Mouse (Mus musculus) neural tube, embryonic 12.5 days (tissue): ENCODE data around the gene Leng8. TPM values are rescaled to one million over a fixed set of nuclear protein-coding genes. Genes with fewer than 3 reads are reported as not detected.

Source experiments
- ATAC-seq: fragments of 200-750 bp; cut with Nextera tagmentation; 2 replicates; pipeline ENCODE4 v1.8.0; 2017; ENCODE audit warnings: low read depth, mild to moderate bottlenecking, moderate TSS enrichment, moderate library complexity; ENCODE audit not compliant: low FRiP score
- H3K27ac ChIP-seq: fragments of 300-500 bp; sonication (generic); 2 replicates; pipeline ENCODE4 v1.5.1; 2016
- H3K27me3 ChIP-seq: fragments of 300-500 bp; sonication (generic); replicated peaks from 2 replicates; pipeline ENCODE4 v1.6.1; 2016; ENCODE audit warnings: mild to moderate bottlenecking
- H3K36me3 ChIP-seq: fragments of 300-500 bp; sonication (generic); 2 replicates; pipeline ENCODE4 v1.6.1; 2016; ENCODE audit warnings: mild to moderate bottlenecking
- H3K4me1 ChIP-seq: fragments of 300-500 bp; sonication (generic); 2 replicates; pipeline ENCODE4 v1.6.1; 2016
- H3K4me2 ChIP-seq: fragments of 300-500 bp; sonication (generic); replicated peaks from 2 replicates; pipeline ENCODE4 v1.6.1; 2016; ENCODE audit warnings: mild to moderate bottlenecking
- H3K4me3 ChIP-seq: fragments of 300-500 bp; sonication (generic); 2 replicates; pipeline ENCODE4 v1.5.1; 2016
- H3K9ac ChIP-seq: fragments of 300-500 bp; sonication (generic); 2 replicates; pipeline ENCODE4 v1.6.1; 2016; ENCODE audit warnings: mild to moderate bottlenecking
- H3K9me3 ChIP-seq: fragments of 300-500 bp; sonication (generic); 2 replicates; pipeline ENCODE4 v1.6.1; 2016; ENCODE audit warnings: mild to moderate bottlenecking
- WGBS: fragments of 180-500 bp; shearing (Covaris S2); methylation state at CpG from one replicate; pipeline ENCODE4 v1.1.7; 2016; 5-methylcytosine and 5-hydroxymethylcytosine counted together
- polyA plus RNA-seq: library from polyadenylated mRNA; unstranded; fragments of >200 nt; fragmentation: Nextera tagmentation; extraction: Ambion mirVana; gene quantifications from 2 replicates; pipeline ENCODE4 v1.2.1, GENCODE M21; 2016

Gene Leng8
- polyA plus RNA-seq, result 92.7 and 110 TPM in 2 replicates

DNA sequence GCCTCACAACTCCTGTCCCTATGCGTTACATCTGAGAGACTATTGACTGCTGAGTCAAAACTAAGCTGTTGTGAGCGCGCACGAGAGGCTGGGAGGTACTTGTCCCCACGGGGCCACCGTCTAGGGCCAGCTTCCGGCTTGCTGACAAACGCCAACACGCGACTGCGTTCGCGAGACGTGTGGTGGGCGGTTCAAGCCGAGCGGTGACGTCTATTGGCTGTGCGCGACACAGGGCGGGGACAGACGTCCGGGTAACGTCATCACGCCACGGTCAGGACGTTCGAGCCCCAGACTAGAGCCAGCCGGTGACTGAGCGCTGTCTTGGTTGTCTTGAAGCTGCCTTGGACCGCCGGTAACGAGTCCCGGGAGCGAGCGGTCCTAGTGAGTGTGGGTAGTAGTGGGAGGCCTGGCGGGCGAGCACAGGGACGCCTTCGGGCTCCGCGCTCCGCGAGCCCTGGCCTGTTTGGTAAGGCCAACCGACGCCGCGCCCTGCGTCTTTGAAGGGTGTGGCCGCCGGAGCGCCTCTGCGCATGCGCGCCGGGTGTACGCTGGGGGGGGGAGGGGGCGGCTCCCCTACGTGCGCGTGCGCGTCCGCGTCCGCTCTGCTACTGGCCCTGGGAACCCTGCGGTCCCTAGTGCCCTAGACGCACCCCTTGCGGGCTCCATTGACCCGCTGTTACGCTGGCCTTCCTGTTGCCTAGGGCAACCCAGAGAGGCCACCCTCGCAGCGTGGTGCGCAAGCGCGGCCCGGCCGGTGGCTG is at the start of gene Leng8:
TSS of gene Leng8 (plus strand) at position 269 of the 761 bp plus-strand sequence.
- H3K27me3 ChIP-seq, result no peaks in the 10 kb centered on the region
- WGBS, result under 1% methylated on average over 72 of the region's 78 CpGs
- peak within 1 kb of the TSS; percentile 77 for H3K9ac ChIP-seq
- H3K4me1 ChIP-seq, result peaks cover 11% of the 10 kb centered on the region
- H3K4me3 ChIP-seq, result peak within 1 kb of the TSS; percentile 74
- H3K4me2 ChIP-seq, result peak within 1 kb of the TSS; percentile 86
- ATAC-seq, result peak; percentile 99
- H3K9me3 ChIP-seq, result no peaks in the 10 kb centered on the region
- peaks cover 52% of the 10 kb centered on the region for H3K36me3 ChIP-seq
- peak within 1 kb of the TSS; percentile 80 for H3K27ac ChIP-seq

DNA sequence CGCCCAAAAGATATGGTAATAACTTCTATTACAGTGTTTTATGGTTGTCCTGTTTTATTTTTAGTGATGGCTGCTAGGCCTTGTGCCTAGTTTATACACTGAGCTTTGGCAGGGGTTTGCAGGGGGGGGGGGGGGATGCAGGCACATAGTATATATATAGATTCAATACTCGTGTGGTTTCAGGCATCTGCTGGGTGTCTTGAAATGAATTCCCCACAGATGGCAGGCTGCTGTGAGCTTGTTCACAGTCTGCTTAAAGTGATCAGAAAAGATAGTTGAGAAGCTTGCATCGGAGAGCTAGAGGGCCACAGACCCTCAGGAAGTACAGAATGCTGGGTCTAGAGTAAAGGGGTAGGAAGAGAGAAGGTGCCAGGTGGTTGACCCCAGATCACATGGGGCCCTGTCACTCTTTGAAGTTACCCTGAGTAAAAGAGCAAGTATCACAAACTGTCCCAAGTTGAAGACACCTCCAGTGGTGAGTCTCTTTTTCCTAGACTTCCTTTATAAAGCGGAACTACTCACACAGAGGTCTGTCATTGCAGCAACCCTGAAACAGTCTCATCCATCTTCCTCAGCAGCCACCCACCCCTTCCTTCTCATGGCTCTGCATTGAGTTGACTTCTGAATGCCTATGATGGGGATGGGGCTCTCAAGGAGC is 49.5 kb upstream of the Leng8 start:
- ATAC-seq, result no peak
- no peak overlapping the region for H3K4me2 ChIP-seq
- H3K27me3 ChIP-seq, result no peaks in the 10 kb centered on the region
- no peaks in the 10 kb centered on the region for H3K4me1 ChIP-seq
- no peaks in the 10 kb centered on the region for H3K9me3 ChIP-seq
- no peaks in the 10 kb centered on the region for H3K36me3 ChIP-seq
- no peak overlapping the region for H3K27ac ChIP-seq
- H3K4me3 ChIP-seq, result no peak overlapping the region
- WGBS, result 85% methylated on average over 4 of the region's 4 CpGs
- no peak overlapping the region for H3K9ac ChIP-seq

DNA sequence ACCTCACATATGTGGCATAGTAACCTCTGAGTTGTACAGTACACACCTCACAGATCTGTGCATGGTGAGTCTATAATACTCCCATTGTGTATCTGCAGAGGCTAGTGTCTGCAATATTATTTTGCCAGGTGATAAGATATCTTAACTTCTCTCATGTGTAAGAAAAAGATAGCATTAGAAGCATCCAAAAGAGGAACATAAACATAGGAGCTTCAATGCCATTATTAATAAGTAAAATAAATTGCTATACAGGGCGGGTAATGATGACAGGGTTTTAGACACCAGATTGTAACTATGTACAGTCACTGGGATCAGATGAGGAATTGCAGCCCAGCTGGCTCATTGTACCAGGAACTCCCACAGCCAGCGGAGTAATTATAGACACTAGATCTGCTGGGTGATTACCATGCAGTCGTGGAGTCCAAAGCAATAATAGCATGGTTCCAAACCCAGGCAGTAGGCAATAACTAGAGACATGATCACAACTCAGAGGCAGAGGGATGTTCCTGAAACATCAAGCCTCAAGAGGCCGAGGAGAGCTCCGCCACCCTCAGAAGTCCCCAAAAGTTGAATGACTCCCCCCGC is 48.9 kb upstream of the Leng8 start:
- H3K27ac ChIP-seq, result no peak overlapping the region
- H3K9ac ChIP-seq, result no peak overlapping the region
- H3K4me2 ChIP-seq, result no peak overlapping the region
- H3K9me3 ChIP-seq, result no peaks in the 10 kb centered on the region
- ATAC-seq, result no peak
- H3K4me3 ChIP-seq, result no peak overlapping the region
- H3K4me1 ChIP-seq, result no peaks in the 10 kb centered on the region
- no peaks in the 10 kb centered on the region for H3K27me3 ChIP-seq
- 83% methylated on average over 6 of the region's 6 CpGs for WGBS
- no peaks in the 10 kb centered on the region for H3K36me3 ChIP-seq

DNA sequence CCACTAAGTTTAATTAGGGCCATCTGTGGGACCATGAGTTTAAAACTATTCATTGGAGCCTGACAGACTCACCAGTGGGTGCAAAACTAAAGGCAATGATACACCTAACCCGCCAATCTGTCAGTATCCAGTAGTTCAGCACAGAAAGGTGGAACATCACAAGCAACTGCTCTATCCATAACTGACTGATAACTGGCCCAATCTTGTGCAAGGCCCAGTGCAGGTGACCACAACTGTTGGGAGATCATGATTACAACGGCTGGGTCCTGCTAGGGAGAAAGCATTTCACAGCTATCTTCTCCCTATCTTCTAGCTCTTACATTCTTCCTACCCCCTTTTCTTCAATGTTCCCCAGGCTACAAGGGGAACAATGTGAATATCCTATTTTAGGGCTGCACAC is 48.2 kb upstream of the Leng8 start:
- no peak overlapping the region for H3K4me3 ChIP-seq
- ATAC-seq, result no peak
- H3K36me3 ChIP-seq, result no peaks in the 10 kb centered on the region
- H3K9me3 ChIP-seq, result no peaks in the 10 kb centered on the region
- H3K27ac ChIP-seq, result no peak overlapping the region
- no peak overlapping the region for H3K4me2 ChIP-seq
- no peaks in the 10 kb centered on the region for H3K4me1 ChIP-seq
- H3K9ac ChIP-seq, result no peak overlapping the region
- WGBS, result 84% methylated on average over 2 of the region's 2 CpGs
- no peaks in the 10 kb centered on the region for H3K27me3 ChIP-seq

DNA sequence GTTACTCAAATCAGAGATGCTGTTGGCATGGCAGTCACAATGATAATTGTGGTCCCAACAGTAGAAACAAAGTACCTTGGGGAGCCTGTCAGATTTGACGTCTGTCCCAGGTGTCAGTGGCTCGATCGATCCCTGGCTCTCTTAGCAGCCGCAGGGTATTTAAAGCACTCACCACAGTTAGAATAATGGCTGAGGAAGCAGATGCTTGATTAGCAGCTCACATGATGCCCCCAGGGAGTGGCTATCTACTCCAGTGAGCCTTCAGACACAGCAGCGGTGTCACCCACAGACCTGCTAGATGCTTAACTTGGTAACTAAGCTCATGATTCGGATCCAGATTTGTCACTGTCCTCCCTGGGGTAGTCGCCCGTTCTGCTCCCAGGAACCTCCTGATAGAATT is 45.7 kb upstream of the Leng8 start:
- Histone ChIP-seq H3K27ac (no peak overlapping the region), H3K4me2 (no peak overlapping the region), H3K4me1 (no peaks in the 10 kb centered on the region), H3K9me3 (no peaks in the 10 kb centered on the region), H3K27me3 (no peaks in the 10 kb centered on the region), H3K4me3 (no peak overlapping the region), H3K9ac (no peak overlapping the region), H3K36me3 (no peaks in the 10 kb centered on the region)
- ATAC-seq, result no peak
- WGBS, result 63% methylated on average over 8 of the region's 8 CpGs

DNA sequence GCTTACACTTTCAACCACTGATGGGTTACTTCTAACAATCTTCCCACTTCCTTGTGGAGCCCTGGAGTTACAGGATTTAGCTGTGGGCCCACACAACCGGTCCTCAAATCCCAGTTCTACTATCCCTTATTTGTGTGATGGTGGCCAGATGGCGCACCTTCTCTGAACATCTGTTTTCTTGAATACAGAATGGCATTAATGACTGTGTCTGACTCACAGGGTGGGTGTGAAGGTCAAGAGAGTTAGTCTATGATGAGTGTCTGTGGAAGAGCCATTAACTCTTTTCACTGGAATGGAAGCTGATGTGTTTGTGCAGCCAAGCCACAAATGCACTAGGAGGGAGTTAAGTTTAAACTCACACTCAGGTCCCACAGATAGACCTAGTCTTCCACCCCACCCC is 38.5 kb upstream of the Leng8 start:
- Histone ChIP-seq H3K36me3 (no peaks in the 10 kb centered on the region), H3K9ac (no peak overlapping the region), H3K4me1 (no peaks in the 10 kb centered on the region), H3K27ac (no peak overlapping the region), H3K27me3 (no peaks in the 10 kb centered on the region), H3K4me2 (no peak overlapping the region), H3K4me3 (no peak overlapping the region), H3K9me3 (no peaks in the 10 kb centered on the region)
- no peak for ATAC-seq
- 75% methylated on average over 2 of the region's 2 CpGs for WGBS

DNA sequence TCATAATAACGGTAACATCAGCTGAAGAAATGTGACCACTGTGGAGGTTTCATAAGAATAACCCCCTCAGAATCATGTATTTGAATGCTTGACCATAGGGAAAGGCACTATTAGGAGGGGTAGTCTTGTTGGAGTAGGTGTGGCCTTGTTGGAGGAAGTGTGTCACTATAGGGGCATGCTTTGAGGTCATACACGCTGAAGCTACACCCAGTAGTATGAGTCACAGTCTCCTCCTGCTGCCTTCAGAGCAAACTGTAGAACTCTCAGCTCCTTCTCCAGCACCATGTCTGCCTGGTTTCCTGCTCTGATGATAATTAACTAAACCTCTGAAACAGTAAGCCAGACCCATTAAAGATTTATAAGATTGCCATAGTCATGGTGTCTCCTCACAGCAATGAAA is 38.0 kb upstream of the Leng8 start:
- Histone ChIP-seq H3K27ac (no peak overlapping the region), H3K4me1 (no peaks in the 10 kb centered on the region), H3K36me3 (no peaks in the 10 kb centered on the region), H3K4me2 (no peak overlapping the region), H3K9ac (no peak overlapping the region), H3K27me3 (no peaks in the 10 kb centered on the region), H3K9me3 (no peaks in the 10 kb centered on the region), H3K4me3 (no peak overlapping the region)
- WGBS, result 73% methylated on average over 2 of the region's 2 CpGs
- no peak for ATAC-seq

DNA sequence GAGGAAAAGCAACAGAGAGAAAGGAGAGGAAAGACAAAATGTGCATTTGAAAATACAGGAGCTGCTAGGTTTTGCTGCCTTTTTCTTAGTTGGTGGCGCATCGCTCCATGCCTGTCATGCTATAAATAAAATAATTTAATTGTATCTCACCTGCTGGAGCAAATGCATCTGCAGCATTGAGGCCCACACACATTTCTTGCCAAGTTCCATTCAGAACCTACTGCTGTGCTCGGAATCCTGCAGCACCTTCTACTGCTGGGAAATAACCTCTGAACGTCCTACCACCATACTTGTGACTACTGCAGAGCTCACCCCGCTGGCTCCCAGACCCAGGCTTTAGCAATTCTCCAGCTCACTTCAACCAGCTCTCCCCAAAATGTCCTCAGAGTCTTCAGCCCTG is 35.7 kb upstream of the Leng8 start:
- H3K4me3 ChIP-seq, result no peak overlapping the region
- H3K4me1 ChIP-seq, result no peaks in the 10 kb centered on the region
- H3K4me2 ChIP-seq, result no peak overlapping the region
- no peak overlapping the region for H3K9ac ChIP-seq
- no peaks in the 10 kb centered on the region for H3K9me3 ChIP-seq
- 79% methylated on average over 5 of the region's 5 CpGs for whole genome bisulfite sequencing
- no peaks in the 10 kb centered on the region for H3K36me3 ChIP-seq
- no peak for ATAC-seq
- H3K27ac ChIP-seq, result no peak overlapping the region
- H3K27me3 ChIP-seq, result no peaks in the 10 kb centered on the region

DNA sequence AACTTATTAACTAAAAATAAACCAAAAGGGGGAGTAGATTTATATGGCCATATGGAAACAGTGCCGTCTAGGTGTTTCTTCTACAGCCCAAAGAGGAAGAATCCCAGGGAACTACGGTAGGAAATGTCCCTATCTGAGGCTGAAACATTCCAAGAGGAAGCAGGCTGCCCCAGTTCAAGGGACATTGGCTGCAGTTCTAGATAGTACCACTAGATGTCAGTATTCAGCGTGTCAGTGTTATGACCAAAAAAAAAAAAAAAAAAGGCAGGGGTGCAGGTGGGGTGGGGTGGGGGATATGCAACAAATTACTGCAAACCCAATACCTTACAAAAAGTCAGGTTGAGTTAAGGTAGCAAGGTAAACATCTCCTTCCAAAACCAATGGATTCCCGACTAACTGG is 33.4 kb upstream of the Leng8 start:
- no peak overlapping the region for H3K4me2 ChIP-seq
- H3K27me3 ChIP-seq, result no peaks in the 10 kb centered on the region
- no peak overlapping the region for H3K9ac ChIP-seq
- H3K27ac ChIP-seq, result no peak overlapping the region
- no peaks in the 10 kb centered on the region for H3K9me3 ChIP-seq
- ATAC-seq, result 0 out of 2 replicates have a peak, but pooled peaks have one; percentile 44
- no peaks in the 10 kb centered on the region for H3K4me1 ChIP-seq
- H3K36me3 ChIP-seq, result no peaks in the 10 kb centered on the region
- H3K4me3 ChIP-seq, result no peak overlapping the region
- WGBS, result 20% methylated on average over 4 of the region's 4 CpGs

DNA sequence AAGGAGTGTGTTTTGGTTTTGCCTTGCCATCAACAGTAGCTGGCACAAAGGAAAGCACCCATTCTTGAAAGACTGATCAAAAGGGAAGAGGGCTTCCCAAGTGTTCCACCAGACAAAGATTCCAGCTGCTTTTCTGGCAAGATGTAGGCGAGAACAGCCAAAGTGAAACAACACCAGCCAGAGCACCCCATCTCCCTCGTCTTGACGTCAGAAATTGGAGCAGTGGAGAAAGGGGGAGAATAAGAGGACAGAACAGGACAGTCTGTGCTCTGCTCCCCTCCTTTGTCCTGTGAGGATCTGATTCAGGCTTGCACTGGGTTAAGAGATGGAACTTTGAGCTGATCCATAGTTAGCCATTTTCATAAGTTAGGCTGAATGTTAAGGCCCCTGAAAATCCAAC is 25.1 kb upstream of the Leng8 start:
- Histone ChIP-seq H3K9ac (no peak overlapping the region), H3K9me3 (no peaks in the 10 kb centered on the region), H3K4me2 (no peak overlapping the region), H3K4me1 (no peaks in the 10 kb centered on the region), H3K27ac (no peak overlapping the region), H3K4me3 (no peak overlapping the region), H3K36me3 (no peaks in the 10 kb centered on the region), H3K27me3 (no peaks in the 10 kb centered on the region)
- WGBS, result 54% methylated on average over 3 of the region's 3 CpGs
- no peak for ATAC-seq

DNA sequence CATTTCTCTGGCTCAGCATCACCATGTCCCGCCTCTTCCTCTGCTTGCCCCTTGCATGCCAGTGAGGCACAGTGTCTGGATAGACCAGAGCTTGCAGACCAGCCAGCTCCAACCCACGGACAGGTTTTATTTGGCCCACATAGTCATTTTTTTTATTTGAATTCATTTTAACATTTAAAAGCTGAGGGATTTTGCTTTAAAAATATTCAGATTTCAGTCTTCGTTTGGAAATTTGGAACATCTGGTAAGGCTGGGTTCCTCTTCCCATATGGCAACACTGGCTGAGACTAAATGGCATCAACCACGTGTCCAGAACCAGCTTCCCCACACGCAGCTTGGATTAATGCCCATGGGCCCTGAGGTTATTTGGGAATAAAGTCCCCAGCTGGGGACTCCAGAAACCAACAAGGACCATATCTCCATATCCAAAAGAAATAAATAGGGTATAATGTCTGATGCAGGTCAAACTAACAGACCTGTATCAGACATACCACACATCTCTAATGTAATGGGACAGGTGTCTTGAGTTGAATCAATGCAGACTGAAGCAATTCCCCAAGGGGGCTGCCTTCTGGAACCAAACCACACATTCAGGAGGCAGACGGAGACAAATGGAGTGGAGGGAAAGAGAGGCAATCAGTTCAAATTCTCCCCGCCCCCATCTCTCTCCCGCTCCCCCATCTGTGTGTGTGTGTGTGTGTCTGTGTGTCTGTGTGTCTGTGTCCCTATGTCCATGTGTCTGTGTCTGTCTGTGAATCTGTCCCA is 19.6 kb upstream of the Leng8 start:
- 69% methylated on average over 8 of the region's 8 CpGs for WGBS
- Histone ChIP-seq H3K36me3 (no peaks in the 10 kb centered on the region), H3K27ac (no peak overlapping the region), H3K4me1 (peaks cover 26% of the 10 kb centered on the region), H3K4me2 (no peak overlapping the region), H3K9me3 (no peaks in the 10 kb centered on the region), H3K27me3 (no peaks in the 10 kb centered on the region), H3K4me3 (no peak overlapping the region), H3K9ac (no peak overlapping the region)
- no peak for ATAC-seq

DNA sequence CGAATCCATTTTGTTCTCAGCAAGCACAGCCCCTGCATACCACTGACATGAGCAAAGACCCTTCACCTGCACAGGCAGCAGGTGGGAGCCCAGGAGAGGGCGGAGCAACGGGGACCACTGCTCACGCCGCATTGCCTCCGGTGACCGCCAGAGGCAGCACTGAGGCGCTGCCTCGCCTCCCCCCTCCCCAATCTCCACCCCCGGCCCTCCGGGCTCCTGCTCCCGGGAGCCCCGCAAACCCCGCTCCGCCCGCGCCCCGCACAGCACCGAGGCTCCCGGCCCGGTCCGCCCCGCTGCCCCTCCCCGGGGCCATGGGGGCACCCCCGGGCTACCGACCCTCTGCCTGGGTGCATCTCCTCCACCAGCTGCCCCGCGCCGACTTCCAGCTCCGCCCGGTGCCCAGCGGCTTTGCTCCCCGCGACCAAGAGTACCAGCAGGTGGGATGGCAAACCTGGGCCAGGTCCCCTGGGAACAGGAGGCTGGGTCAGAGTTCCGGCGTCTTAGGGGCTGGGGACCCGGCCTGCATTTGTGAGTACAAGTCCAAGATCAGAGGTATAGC is 17.4 kb upstream of the Leng8 start, which contains the start of gene Ttyh1:
TSS of gene Ttyh1 (plus strand) at position 65 of the 559 bp plus-strand sequence.
- Histone ChIP-seq H3K36me3 (no peaks in the 10 kb centered on the region), H3K9me3 (no peaks in the 10 kb centered on the region), H3K4me2 (peak within 1 kb of the TSS; percentile 68), H3K9ac (peak within 1 kb of the TSS; percentile 81), H3K27me3 (no peaks in the 10 kb centered on the region), H3K4me3 (peak within 1 kb of the TSS; percentile 62), H3K4me1 (peaks cover 43% of the 10 kb centered on the region), H3K27ac (peak within 1 kb of the TSS; percentile 57; the same call in 1 of the 2 replicates)
- ATAC-seq, result no peak
- WGBS, result under 1% methylated on average over 37 of the region's 37 CpGs
